Mouse (Mus musculus) liver, embryonic 14.5 days (tissue): Measurements from ENCODE around the gene Parp2. TPM values are rescaled to one million over a fixed set of nuclear protein-coding genes. Genes with fewer than 3 reads are reported as not detected.
A peak's percentile ranks its signal among the peaks of the same experiment; 100 is the strongest.

Source experiments
- ATAC-seq: fragments of 200-750 bp; cut with Nextera tagmentation; 2 replicates; pipeline ENCODE4 v1.8.0; 2017; ENCODE audit warnings: moderate number of reproducible peaks, mild to moderate bottlenecking, moderate library complexity; ENCODE audit not compliant: insufficient read depth
- DNase-seq, 3 experiments: peaks; one replicate each; pipeline ENCODE4 v3.0.0-alpha.2; 2012 to 2013; ENCODE audit warnings: low read depth in 3 of 3, low spot score in 3 of 3
- H3K27ac ChIP-seq: fragments of 300-500 bp; sonication (generic); 2 replicates; pipeline ENCODE4 v1.5.1; 2014; ENCODE audit warnings: moderate library complexity, mild to moderate bottlenecking, control low read depth, inconsistent platforms
- H3K27me3 ChIP-seq: fragments of 300-500 bp; sonication (generic); 2 replicates; pipeline ENCODE4 v1.6.1; 2014; ENCODE audit warnings: mild to moderate bottlenecking, low read length, moderate library complexity; ENCODE audit not compliant: control insufficient read depth, insufficient read depth
- H3K36me3 ChIP-seq: fragments of 300-500 bp; sonication (generic); replicated peaks from 2 replicates; pipeline ENCODE4 v1.6.1; 2014; ENCODE audit warnings: low read depth; ENCODE audit not compliant: control insufficient read depth, insufficient read depth
- H3K4me1 ChIP-seq, 2 experiments: fragments of 200-500 bp in 1 of 2; fragments of 300-500 bp in 1 of 2; sonication (generic) in 1 of 2; replicated peaks; 2 replicates each; pipeline ENCODE4 v1.6.1; 2012 to 2014; ENCODE audit warnings: antibody characterized with exemption in 1 of 2, inconsistent platforms in 1 of 2, low read length in 1 of 2; ENCODE audit not compliant: control insufficient read depth in 2 of 2, insufficient read depth in 2 of 2
- H3K4me2 ChIP-seq: fragments of 300-500 bp; sonication (generic); 2 replicates; pipeline ENCODE4 v1.6.1; 2014; ENCODE audit warnings: low read depth, mild to moderate bottlenecking, control low read depth, moderate library complexity
- H3K4me3 ChIP-seq, 2 experiments: fragments of 200-500 bp in 1 of 2; fragments of 300-500 bp in 1 of 2; sonication (generic) in 1 of 2; 2 replicates each; pipeline ENCODE4 v1.5.1; 2012 to 2014; ENCODE audit warnings: low read depth in 2 of 2, low read length in 2 of 2, mild to moderate bottlenecking in 2 of 2, control low read depth in 1 of 2, inconsistent platforms in 1 of 2, moderate library complexity in 1 of 2; ENCODE audit not compliant: insufficient read depth in 1 of 2
- H3K9ac ChIP-seq: fragments of 300-500 bp; sonication (generic); replicated peaks from 2 replicates; pipeline ENCODE4 v1.6.1; 2014; ENCODE audit warnings: mild to moderate bottlenecking, control low read depth, moderate library complexity
- H3K9me3 ChIP-seq: fragments of 300-500 bp; sonication (generic); 2 replicates; pipeline ENCODE4 v1.6.1; 2016; ENCODE audit warnings: low read length, mixed read lengths; ENCODE audit not compliant: control insufficient read depth
- CTCF ChIP-seq: IDR thresholded peaks from 2 replicates; pipeline ENCODE4 v1.5.1; 2016; ENCODE audit warnings: antibody characterized with exemption, low read depth, control low read depth
- EP300 ChIP-seq: IDR thresholded peaks from 2 replicates; pipeline ENCODE4 v1.6.1; 2016; ENCODE audit warnings: antibody characterized with exemption, low read depth
- WGBS: fragments of 180-500 bp; shearing (Covaris S2); extraction: QIAGEN DNeasy Blood & Tissue Kit; methylation state at CpG from one replicate; pipeline ENCODE4 v1.1.7; 2014; ENCODE audit not compliant: insufficient replicate concordance; 5-methylcytosine and 5-hydroxymethylcytosine counted together
- polyA plus RNA-seq, 2 experiments: library from polyadenylated mRNA; depleted of rRNA in 1 of 2; stranded (reverse) in 1 of 2; unstranded in 1 of 2; fragments of >200 nt; fragmentation: Nextera tagmentation in 1 of 2; extraction: Ambion mirVana in 1 of 2; gene quantifications; 2 replicates each; pipeline versions ENCODE4 v1.2.1 to v1.2.3; 2012 to 2014

Parp2 gene
- polyA plus RNA-seq, 2 experiments = 31.3 to 32.9 TPM

- H3K4me2 ChIP-seq = peak overlapping the region; percentile 79
- no peak overlapping the region; the same call in 1 of the 2 replicates for H3K27ac ChIP-seq
- no peaks in the 10 kb centered on the region for H3K36me3 ChIP-seq
- H3K27me3 ChIP-seq = no peaks in the 10 kb centered on the region
- TF ChIP-seq EP300 = no peak
- no peak for TF ChIP-seq CTCF
- no peaks in the 10 kb centered on the region for H3K9me3 ChIP-seq
- peak overlapping the region; percentile 87 for H3K9ac ChIP-seq
- WGBS = 16% methylated on average over 16 of the region's 16 CpGs
- peak overlapping the region; percentile 74 to 92 for H3K4me3 ChIP-seq
- peaks cover 0 to 4% of the 10 kb centered on the region in 2 experiments; a peak in 3 of 4 replicates for H3K4me1 ChIP-seq
- DNase-seq (no peak), ATAC-seq (peak; percentile 62; the same call in 1 of the 2 replicates)
These were observed 23.0 kb upstream of the Parp2 start for GRCm38 (mm10) chr14:50784391-50785250.

GRCm38 (mm10) chr14:50785251-50785637, 22.4 kb upstream of the Parp2 start, which contains the start of gene Ttc5:
Ttc5 (minus strand) TSS chr14:50785519.
- H3K4me3 ChIP-seq = peak within 1 kb of the TSS; percentile 74 to 92
- no peaks in the 10 kb centered on the region for H3K27me3 ChIP-seq
- H3K9me3 ChIP-seq = no peaks in the 10 kb centered on the region
- no peaks in the 10 kb centered on the region for H3K36me3 ChIP-seq
- DNase-seq = peak; percentile 79 to 82 (median 80)
- TF ChIP-seq EP300 = no peak
- TF ChIP-seq CTCF = peak; percentile 97
- peak; percentile 94 for ATAC-seq
- peak within 1 kb of the TSS; percentile 87 for H3K9ac ChIP-seq
- no peak within 1 kb of the TSS; the same call in 1 of the 2 replicates for H3K27ac ChIP-seq
- under 1% methylated on average over 21 of the region's 21 CpGs for WGBS
- peak within 1 kb of the TSS; percentile 79 for H3K4me2 ChIP-seq
- peaks cover 0 to 4% of the 10 kb centered on the region in 2 experiments; a peak in 3 of 4 replicates for H3K4me1 ChIP-seq

GRCm38 (mm10) chr14:50788157-50788556, 19.5 kb upstream of the Parp2 start:
- ATAC-seq (no peak), DNase-seq (no peak)
- Histone ChIP-seq H3K9ac (no peak overlapping the region), H3K9me3 (no peaks in the 10 kb centered on the region), H3K27me3 (no peaks in the 10 kb centered on the region), H3K27ac (no peak overlapping the region), H3K4me1 (peaks cover 0 to 4% of the 10 kb centered on the region in 2 experiments; a peak in 3 of 4 replicates), H3K4me2 (no peak overlapping the region), H3K4me3 (no peak overlapping the region), H3K36me3 (no peaks in the 10 kb centered on the region)
- TF ChIP-seq CTCF (peak; percentile 25; the same call in 1 of the 2 replicates), EP300 (no peak)
- WGBS = 20% methylated on average over 2 of the region's 2 CpGs

GRCm38 (mm10) chr14:50795261-50795935, 12.2 kb upstream of the Parp2 start:
- TF ChIP-seq CTCF (no peak), EP300 (no peak)
- H3K4me3 ChIP-seq = no peak overlapping the region
- ATAC-seq (no peak), DNase-seq (no peak)
- H3K9ac ChIP-seq = no peak overlapping the region
- no peaks in the 10 kb centered on the region for H3K4me1 ChIP-seq
- H3K36me3 ChIP-seq = no peaks in the 10 kb centered on the region
- H3K27ac ChIP-seq = no peak overlapping the region
- H3K4me2 ChIP-seq = no peak overlapping the region
- H3K9me3 ChIP-seq = no peaks in the 10 kb centered on the region
- no peaks in the 10 kb centered on the region for H3K27me3 ChIP-seq
- WGBS = 80% methylated on average over 24 of the region's 24 CpGs

- no peak for ATAC-seq
- no peak for DNase-seq
- no peak overlapping the region for H3K4me3 ChIP-seq
- H3K9ac ChIP-seq = no peak overlapping the region
- H3K27ac ChIP-seq = no peak overlapping the region
- 65% methylated on average over 4 of the region's 4 CpGs for WGBS
- TF ChIP-seq CTCF (no peak), EP300 (no peak)
- H3K4me1 ChIP-seq = no peaks in the 10 kb centered on the region
- H3K36me3 ChIP-seq = no peaks in the 10 kb centered on the region
- H3K27me3 ChIP-seq = no peaks in the 10 kb centered on the region
- H3K4me2 ChIP-seq = no peak overlapping the region
- no peaks in the 10 kb centered on the region for H3K9me3 ChIP-seq
These were observed 11.7 kb upstream of the Parp2 start for GRCm38 (mm10) chr14:50795965-50796364.
